Mouse (Mus musculus): ENCODE results near the gene Sf3b6. TPM values are rescaled to one million over a fixed set of nuclear protein-coding genes. Genes with fewer than 3 reads are reported as not detected.

Gene Sf3b6
- total and polyA plus RNA-seq, 2 experiments from 2014 or later = 117 to 326 TPM

DNA sequence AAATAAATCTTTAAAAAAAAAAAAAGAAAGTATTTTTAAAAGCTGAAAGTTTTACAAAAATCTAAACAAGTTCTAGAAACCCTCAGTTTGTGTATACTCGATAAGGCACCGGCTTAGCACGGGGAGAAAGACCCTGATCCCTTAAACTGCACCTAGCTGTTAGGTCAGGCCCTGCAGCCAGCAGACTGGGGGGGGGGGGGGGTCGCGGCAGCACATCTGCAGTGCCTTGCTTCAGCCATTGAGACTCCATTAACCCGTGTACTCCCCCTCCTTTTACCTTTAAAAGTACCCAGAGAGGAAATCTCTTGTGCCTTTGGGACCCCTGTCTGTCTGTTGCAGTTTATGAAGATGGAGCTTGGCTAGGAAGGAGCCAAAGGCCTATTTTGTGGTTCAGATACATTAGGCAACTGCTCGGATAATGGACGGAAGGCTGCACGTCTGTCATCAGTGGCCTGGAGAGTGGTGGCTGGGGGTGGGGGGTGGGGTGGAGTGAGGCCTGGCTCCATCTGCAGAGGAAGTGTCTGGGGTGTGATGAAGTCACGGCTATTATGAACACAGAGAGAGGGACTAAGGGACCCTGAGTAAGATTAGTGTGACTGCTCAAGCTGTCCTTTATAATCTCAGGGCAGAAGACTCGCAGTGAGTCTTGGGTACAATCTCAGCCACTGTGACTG lies 42.0 kb downstream of the Sf3b6 start:
- Histone ChIP-seq H3K9ac (no peak overlapping the region), H3K27me3 (ENCODE audit: insufficient read depth, low read length) (no peaks in the 10 kb centered on the region), H3K36me3 (ENCODE audit: insufficient read depth) (no peaks in the 10 kb centered on the region), H3K4me2 (ENCODE audit: low read depth) (no peak overlapping the region), H3K4me3 (ENCODE audit: low read depth, low read length) (no peak overlapping the region), H3K4me1 (ENCODE audit: insufficient read depth) (no peaks in the 10 kb centered on the region), H3K27ac (ENCODE audit: low read depth, low read length) (no peak overlapping the region), H3K9me3 (ENCODE audit: low read length) (no peaks in the 10 kb centered on the region)
- WGBS = 70% methylated on average over 11 of the region's 11 CpGs
- DNase-seq = no peak
- no peak for ATAC-seq
- no peak for TF ChIP-seq CTCF (IDR thresholded peaks at IDR 0.05; ENCODE audit: low read depth)

- 84% methylated on average over 4 of the region's 4 CpGs for WGBS
- TF ChIP-seq CTCF (IDR thresholded peaks at IDR 0.05; ENCODE audit: low read depth) = peak; percentile 24; the same call in 1 of the 2 replicates
Measured at GRCm38 (mm10) chr12:4862672-4863071, 45.3 kb downstream of the Sf3b6 start.

GRCm38 (mm10) chr12:4863654-4864337 lies 46.5 kb downstream of the Sf3b6 start:
- ATAC-seq = no peak
- no peak for DNase-seq
- no peaks in the 10 kb centered on the region for H3K36me3 ChIP-seq (ENCODE audit: insufficient read depth)
- H3K9me3 ChIP-seq (ENCODE audit: low read length) = no peaks in the 10 kb centered on the region
- H3K27ac ChIP-seq (ENCODE audit: low read depth, low read length) = no peak overlapping the region
- H3K4me2 ChIP-seq (ENCODE audit: low read depth) = no peak overlapping the region
- 53% methylated on average over 4 of the region's 4 CpGs for WGBS
- H3K27me3 ChIP-seq (ENCODE audit: insufficient read depth, low read length) = no peaks in the 10 kb centered on the region
- no peak for TF ChIP-seq CTCF (IDR thresholded peaks at IDR 0.05; ENCODE audit: low read depth)
- no peaks in the 10 kb centered on the region for H3K4me1 ChIP-seq (ENCODE audit: insufficient read depth)
- no peak overlapping the region for H3K4me3 ChIP-seq (ENCODE audit: low read depth, low read length)
- no peak overlapping the region for H3K9ac ChIP-seq

More at GRCm38 (mm10) chr12:4862672-4863071, 45.3 kb downstream of the Sf3b6 start:
- Histone ChIP-seq H3K4me2 (ENCODE audit: low read depth) (no peak overlapping the region), H3K27ac (ENCODE audit: low read depth, low read length) (no peak overlapping the region), H3K9ac (no peak overlapping the region), H3K4me1 (ENCODE audit: insufficient read depth) (no peaks in the 10 kb centered on the region), H3K9me3 (ENCODE audit: low read length) (no peaks in the 10 kb centered on the region), H3K27me3 (ENCODE audit: insufficient read depth, low read length) (no peaks in the 10 kb centered on the region), H3K36me3 (ENCODE audit: insufficient read depth) (no peaks in the 10 kb centered on the region), H3K4me3 (ENCODE audit: low read depth, low read length) (no peak overlapping the region)
- ATAC-seq (no peak), DNase-seq (no peak)

DNA sequence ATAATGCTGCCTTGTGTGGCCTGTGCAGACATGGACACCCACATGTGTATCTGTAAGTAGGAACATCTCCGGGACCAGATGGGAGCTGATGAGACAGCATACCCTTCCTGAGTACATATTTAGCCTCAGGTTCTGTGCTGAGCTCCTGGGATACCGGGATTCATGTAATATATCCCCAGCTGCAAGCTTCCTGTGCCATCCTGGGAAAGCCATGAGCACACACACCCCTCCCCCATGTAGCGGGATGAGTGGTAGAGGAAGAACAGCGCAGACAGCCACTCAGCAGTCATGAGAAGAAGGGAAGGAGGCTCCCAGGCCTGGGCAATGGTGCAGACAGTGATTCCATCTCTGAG lies 47.0 kb downstream of the Sf3b6 start:
- Histone ChIP-seq H3K4me2 (ENCODE audit: low read depth) (no peak overlapping the region), H3K36me3 (ENCODE audit: insufficient read depth) (no peaks in the 10 kb centered on the region), H3K4me3 (ENCODE audit: low read depth, low read length) (no peak overlapping the region), H3K9me3 (ENCODE audit: low read length) (no peaks in the 10 kb centered on the region), H3K27me3 (ENCODE audit: insufficient read depth, low read length) (no peaks in the 10 kb centered on the region), H3K27ac (ENCODE audit: low read depth, low read length) (no peak overlapping the region), H3K9ac (no peak overlapping the region), H3K4me1 (ENCODE audit: insufficient read depth) (no peaks in the 10 kb centered on the region)
- TF ChIP-seq CTCF (IDR thresholded peaks at IDR 0.05; ENCODE audit: low read depth) = no peak
- ATAC-seq = 0 out of 2 replicates have a peak, but pooled peaks have one; percentile 26
- 73% methylated on average over 4 of the region's 4 CpGs for WGBS
- DNase-seq = no peak

DNA sequence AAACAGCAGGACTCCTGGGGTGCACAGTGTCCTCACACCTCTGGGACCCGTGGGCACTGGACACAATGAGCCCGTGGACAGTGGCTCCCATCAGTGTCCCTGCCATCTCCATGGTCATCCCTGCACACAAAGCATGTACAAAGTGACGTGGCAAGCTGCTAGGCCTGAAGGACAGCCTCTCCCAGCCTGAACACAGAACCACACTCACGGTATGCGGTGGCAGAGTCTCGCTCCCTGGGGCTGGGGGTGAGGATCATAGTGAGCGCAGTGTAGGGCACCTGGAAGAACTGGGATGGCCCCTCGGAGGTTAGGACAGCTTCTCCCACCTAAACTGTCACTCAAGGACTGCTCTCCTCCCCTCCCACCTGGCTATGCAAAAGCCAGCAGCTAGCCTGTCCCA lies 51.6 kb downstream of the Sf3b6 start:
- no peak for DNase-seq
- H3K4me3 ChIP-seq (ENCODE audit: low read depth, low read length) = no peak overlapping the region
- H3K4me2 ChIP-seq (ENCODE audit: low read depth) = no peak overlapping the region
- H3K27me3 ChIP-seq (ENCODE audit: insufficient read depth, low read length) = no peaks in the 10 kb centered on the region; the same call in 1 of the 2 replicates
- no peaks in the 10 kb centered on the region for H3K9me3 ChIP-seq (ENCODE audit: low read length)
- 89% methylated on average over 8 of the region's 8 CpGs for WGBS
- H3K4me1 ChIP-seq (ENCODE audit: insufficient read depth) = peaks cover 3% of the 10 kb centered on the region; the same call in 1 of the 2 replicates
- H3K9ac ChIP-seq = no peak overlapping the region
- no peaks in the 10 kb centered on the region for H3K36me3 ChIP-seq (ENCODE audit: insufficient read depth)
- no peak for TF ChIP-seq CTCF (IDR thresholded peaks at IDR 0.05; ENCODE audit: low read depth)
- no peak for ATAC-seq
- H3K27ac ChIP-seq (ENCODE audit: low read depth, low read length) = no peak overlapping the region

GRCm38 (mm10) chr12:4871260-4871659 lies 53.9 kb downstream of the Sf3b6 start:
- DNase-seq (no peak), ATAC-seq (no peak)
- Histone ChIP-seq H3K27me3 (ENCODE audit: insufficient read depth, low read length) (no peaks in the 10 kb centered on the region; the same call in 1 of the 2 replicates), H3K36me3 (ENCODE audit: insufficient read depth) (no peaks in the 10 kb centered on the region), H3K4me1 (ENCODE audit: insufficient read depth) (peaks cover 8% of the 10 kb centered on the region; the same call in 1 of the 2 replicates), H3K9me3 (ENCODE audit: low read length) (no peaks in the 10 kb centered on the region), H3K4me2 (ENCODE audit: low read depth) (no peak overlapping the region), H3K4me3 (ENCODE audit: low read depth, low read length) (no peak overlapping the region), H3K9ac (no peak overlapping the region), H3K27ac (ENCODE audit: low read depth, low read length) (no peak overlapping the region)
- WGBS = 92% methylated on average over 5 of the region's 5 CpGs
- TF ChIP-seq CTCF (IDR thresholded peaks at IDR 0.05; ENCODE audit: low read depth) = no peak

GRCm38 (mm10) chr12:4872273-4872672 lies 54.9 kb downstream of the Sf3b6 start:
- Histone ChIP-seq H3K4me2 (ENCODE audit: low read depth) (no peak overlapping the region), H3K27ac (ENCODE audit: low read depth, low read length) (no peak overlapping the region), H3K9ac (no peak overlapping the region), H3K4me1 (ENCODE audit: insufficient read depth) (peaks cover 8% of the 10 kb centered on the region; the same call in 1 of the 2 replicates), H3K9me3 (ENCODE audit: low read length) (no peaks in the 10 kb centered on the region), H3K4me3 (ENCODE audit: low read depth, low read length) (no peak overlapping the region), H3K36me3 (ENCODE audit: insufficient read depth) (no peaks in the 10 kb centered on the region), H3K27me3 (ENCODE audit: insufficient read depth, low read length) (no peaks in the 10 kb centered on the region; the same call in 1 of the 2 replicates)
- no peak for ATAC-seq
- 0 out of 2 replicates have a peak, but pooled peaks have one; percentile 8 for TF ChIP-seq CTCF (IDR thresholded peaks at IDR 0.05; ENCODE audit: low read depth)
- WGBS = 57% methylated on average over 4 of the region's 4 CpGs
- DNase-seq = no peak

Measured in forebrain, postnatal 0 days (tissue).